Mouse (Mus musculus): ENCODE results near the gene Mrpl20.

Gene Mrpl20

GRCm38 (mm10) chr4:155833234-155833633 is 30.6 kb downstream of the Mrpl20 start:
- DNase-seq, result no peak

- peak; percentile 58 to 64 for DNase-seq
Observed at GRCm38 (mm10) chr4:155833836-155834235, 31.2 kb downstream of the Mrpl20 start.

GRCm38 (mm10) chr4:155837404-155838010 is 34.8 kb downstream of the Mrpl20 start:
- no peak for DNase-seq

- no peak for DNase-seq
Observed at GRCm38 (mm10) chr4:155838187-155839153, 35.8 kb downstream of the Mrpl20 start.

GRCm38 (mm10) chr4:155839483-155839910 is 36.8 kb downstream of the Mrpl20 start, which contains the start of gene Mxra8:
TSS of gene Mxra8 (plus strand) at chr4:155839680.
- no peak for DNase-seq

GRCm38 (mm10) chr4:155840076-155841002 is 37.7 kb downstream of the Mrpl20 start:
- no peak for DNase-seq

DNA sequence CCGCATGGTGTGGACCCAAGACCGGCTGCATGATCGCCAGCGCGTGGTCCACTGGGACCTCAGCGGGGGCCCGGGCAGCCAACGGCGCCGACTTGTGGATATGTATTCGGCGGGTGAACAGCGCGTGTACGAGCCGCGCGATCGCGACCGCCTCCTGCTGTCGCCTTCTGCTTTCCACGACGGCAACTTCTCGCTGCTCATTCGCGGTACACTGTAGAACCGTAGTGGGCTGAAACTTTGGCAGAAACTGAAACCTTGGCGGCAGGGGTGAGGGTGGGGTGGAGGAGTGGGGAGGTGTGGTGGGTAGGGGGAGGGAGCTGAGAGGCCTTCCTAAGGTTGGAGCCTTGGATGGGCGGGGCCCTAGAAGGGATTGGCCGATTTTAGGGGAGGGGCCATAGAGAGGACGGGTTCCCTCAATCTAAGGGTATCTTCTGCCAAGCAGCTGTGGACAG is 38.4 kb downstream of the Mrpl20 start:
- DNase-seq, result peak; percentile 59 to 76

GRCm38 (mm10) chr4:155841651-155842270 is 39.1 kb downstream of the Mrpl20 start:
- no peak for DNase-seq

DNA sequence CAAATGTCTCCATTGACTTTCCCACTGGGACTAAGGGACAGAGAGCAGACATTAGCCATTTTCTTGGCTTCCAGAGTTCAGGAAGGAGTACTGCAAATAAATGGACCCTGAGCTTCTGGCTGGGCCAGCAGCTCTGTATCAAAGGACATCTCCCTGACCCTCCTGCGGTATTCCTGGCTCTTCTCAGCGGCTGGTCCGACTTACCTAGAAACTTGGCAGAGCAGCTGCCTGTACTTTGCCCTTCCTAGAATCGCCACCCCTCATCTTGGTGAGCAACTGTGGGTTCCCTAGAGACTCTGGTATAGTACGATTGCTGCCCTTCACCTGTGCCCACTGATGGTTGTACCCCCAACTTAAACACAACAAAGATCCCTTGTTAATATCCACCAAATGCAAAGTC is 40.6 kb downstream of the Mrpl20 start:
- DNase-seq, result no peak

DNA sequence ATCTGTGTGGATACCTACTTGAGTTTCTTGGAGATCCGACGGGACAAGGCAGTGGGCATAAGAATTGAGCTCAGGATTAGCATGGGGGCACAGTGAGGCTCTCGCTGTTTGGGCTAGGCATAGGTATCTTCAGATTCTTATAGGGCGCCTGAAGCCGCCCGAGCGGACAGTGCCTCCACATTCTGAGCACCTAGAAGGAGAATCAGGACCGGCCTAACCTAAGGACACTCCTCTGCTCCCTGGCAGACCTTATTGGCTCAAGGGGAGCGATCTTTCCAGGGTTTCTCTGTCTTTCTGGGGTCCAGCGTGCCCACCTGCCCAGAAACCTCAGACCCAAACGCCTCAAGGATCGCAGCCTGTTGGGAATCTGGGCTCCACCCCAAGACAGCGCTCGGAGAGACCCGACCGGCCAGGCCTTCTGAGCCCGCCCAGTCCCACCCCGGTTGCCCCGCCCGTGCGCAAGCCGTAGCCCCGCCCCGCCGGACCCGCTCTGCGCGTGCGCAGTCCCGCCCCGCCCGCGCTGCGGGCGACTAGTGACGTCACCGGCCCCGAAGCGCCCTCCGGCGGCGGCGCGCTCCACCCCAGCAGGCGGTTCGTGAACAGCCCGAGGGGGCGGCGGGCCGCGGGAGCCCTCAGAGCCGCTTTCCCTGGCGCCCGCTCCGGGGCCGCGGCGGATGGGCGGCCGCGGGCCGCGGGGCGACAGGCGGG is 44.3 kb downstream of the Mrpl20 start, which contains the start of gene Dvl1:
Gene Dvl1 (plus strand): TSS at position 532 of the 708 bp plus-strand sequence.
- DNase-seq, result peak; percentile 91 to 97

DNA sequence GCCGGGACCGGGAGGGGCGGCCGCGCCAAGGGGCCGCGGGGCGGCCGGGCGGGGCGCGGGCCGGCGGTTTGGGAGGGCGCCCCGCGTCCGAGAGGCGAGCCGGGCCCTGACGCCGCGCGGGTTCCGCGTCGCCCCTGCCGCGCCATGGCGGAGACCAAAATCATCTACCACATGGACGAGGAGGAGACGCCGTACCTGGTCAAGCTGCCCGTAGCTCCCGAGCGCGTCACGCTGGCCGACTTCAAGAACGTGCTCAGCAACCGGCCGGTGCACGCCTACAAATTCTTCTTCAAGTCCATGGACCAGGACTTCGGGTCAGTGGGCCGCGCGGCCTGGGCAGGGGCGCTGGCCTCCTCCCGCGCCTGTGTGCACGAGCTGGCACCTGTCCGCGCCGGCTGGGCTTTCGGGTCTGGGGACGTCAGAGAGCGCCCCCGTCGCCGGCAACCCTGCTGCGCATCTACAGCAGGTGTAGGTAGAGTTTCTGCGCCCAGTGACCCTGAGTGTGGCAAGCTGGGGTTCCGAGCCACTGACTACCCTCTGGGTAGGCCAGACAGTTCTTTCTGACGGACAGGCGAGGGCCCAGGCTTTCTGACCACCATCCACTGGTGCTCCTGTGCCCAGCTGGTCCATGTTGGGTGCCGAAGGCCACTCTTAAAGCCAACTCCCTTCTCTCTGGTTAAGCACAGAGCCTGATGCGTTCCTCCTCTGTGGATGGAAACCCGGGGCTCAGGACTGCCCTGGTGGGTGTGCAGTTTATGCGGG is 45.1 kb downstream of the Mrpl20 start:
- DNase-seq, result peak; percentile 57 to 73

GRCm38 (mm10) chr4:155848434-155849095 is 45.9 kb downstream of the Mrpl20 start:
- no peak for DNase-seq

DNA sequence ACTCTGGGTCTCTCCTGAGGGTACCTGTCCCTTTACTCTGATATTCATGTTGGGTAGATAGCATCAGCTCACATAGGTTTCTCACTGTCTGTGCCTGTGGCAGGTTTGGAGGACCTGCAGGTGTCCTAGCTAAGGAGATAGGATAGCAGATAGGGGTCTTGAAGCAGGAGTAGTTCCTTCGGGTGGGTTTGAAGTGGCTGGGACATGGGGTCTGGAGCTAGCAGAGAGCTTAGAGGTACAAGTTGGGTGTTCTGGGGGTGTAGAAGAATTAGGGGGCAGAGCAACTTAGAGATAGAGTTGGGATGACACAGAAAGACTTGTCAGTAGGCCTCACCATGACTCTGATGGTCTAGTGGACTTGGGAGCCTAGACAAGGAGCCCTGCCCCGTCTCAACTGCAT is 46.7 kb downstream of the Mrpl20 start:
- DNase-seq, result no peak

DNA sequence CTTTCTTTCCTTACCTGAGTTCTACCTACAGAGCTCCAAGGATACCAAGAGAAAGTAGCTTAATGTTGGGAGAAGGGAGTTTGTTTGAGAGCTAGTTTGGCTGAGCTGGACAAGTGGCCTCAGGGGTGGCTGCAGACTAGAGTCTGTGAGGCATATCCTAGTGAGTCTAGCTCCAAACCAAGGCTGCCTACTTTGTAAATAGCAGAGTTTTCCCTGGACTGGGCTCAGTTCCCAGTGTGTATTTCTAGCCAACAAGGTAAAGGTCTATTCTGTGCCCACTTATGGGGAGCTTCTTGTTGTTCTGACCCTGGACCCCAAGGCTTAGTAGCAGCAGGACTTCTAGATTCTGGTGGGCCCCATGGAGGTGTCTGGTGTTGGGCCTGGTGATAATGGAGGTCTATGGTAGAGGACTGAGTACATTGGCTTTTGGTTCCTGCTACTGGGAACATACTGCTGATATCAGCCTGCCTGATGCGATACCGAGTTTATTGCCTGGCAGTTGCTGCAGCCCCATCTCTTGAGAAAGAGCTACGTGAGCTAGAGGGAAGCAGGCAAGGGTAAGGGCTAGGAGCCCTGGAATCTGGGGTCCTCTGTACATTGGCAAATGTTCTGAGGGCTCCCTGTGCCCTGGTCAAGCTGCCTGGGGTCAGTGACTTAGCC is 47.2 kb downstream of the Mrpl20 start:
- DNase-seq, result no peak

DNA sequence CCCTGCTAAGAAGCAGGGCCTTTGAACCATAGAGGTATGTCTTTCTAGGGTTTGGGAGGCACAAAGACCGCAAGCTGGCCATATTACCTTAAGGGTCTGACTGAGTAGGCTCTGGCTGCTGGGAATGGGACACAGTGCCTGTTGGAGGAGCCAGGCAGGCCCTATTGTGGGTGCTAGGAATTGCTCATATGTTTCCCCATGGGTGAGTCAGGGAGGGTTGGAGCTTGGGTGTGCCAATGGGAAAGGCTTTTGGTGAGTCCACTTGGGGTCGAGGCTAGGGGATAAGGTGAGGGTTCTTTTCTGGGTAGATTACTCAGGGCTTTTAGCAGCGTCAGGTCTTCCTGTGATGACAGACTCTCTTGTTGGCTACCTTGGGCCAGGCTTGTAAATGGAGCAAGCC is 48.7 kb downstream of the Mrpl20 start:
- no peak for DNase-seq

DNA sequence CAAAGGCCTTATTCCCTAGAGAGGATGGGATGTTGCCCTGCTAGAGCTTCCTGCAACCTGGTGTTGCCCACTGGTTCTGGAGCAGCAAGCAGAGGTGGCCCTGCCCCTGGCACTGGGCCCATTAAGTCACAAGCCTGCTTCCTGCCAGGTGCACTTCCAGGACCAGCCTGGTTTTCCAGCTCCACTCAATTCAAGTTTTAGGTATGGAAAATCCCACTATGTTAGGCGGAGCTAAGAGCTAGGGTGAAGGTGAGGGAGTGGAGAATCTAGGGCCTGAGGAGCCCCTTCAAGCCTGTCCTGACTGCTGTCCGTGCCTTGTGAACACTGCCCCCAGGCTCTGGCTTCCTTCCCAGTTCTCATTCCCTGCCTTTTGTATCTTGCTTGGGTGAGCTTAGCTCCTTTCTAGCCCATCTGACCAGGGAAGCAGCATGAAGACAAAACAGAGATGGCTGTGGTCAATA is 49.3 kb downstream of the Mrpl20 start:
- no peak for DNase-seq

- DNase-seq, result no peak
Observed at GRCm38 (mm10) chr4:155853421-155853820, 50.7 kb downstream of the Mrpl20 start.

DNA sequence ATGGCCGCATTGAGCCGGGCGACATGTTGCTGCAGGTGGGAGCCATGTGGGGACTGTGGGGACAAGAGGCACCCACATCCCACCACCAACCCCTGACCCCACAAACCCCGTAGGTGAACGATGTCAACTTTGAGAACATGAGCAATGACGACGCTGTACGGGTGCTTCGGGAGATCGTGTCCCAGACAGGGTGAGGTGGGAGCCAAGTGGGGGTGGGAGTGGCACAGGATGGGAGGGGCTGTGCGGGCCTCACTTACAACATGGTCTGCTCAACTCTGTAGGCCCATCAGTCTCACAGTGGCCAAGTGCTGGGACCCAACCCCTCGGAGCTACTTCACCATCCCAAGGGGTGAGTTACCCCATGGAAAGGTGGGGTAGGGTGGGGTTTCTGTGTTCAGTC is 52.3 kb downstream of the Mrpl20 start:
- no peak for DNase-seq

DNA sequence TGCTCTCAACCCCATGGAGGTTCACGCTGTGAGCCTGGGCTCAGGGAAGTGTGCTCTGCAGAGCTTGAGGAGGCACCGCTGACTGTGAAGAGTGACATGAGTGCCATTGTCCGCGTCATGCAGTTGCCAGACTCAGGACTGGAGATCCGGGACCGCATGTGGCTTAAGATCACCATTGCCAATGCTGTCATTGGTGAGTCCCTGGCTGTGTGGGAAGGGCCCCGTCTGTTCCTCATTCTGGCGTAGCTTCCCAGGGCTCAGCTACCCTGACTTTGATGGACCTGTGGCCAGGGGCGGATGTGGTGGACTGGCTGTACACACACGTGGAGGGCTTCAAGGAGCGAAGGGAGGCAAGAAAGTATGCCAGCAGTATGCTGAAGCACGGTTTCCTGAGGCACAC is 53.4 kb downstream of the Mrpl20 start:
- no peak for DNase-seq
